In genomic region chr9:71727233-71727632, GRCm38 (mm10) we compare ENCODE assay signal across 19 mouse cellular contexts.
"Had no signal": no experiment of that assay in that cellular context is flagged by ENCODE, and none has a peak within 500 bp of the region (broad histone marks: within the 10 kb centered on the region; RNA-seq: fewer than 3 reads in every experiment).

No protein-coding gene starts in this region.

- H3K4me2 ChIP-seq: intestine, embryonic 15.5 days; limb, embryonic 12.5 days; limb, embryonic 15.5 days; liver, embryonic 13.5 days; lung, embryonic 15.5 days; neural tube, embryonic 12.5 days; neural tube, embryonic 15.5 days had no signal

- H3K27ac ChIP-seq: intestine, embryonic 15.5 days; limb, embryonic 12.5 days; limb, embryonic 15.5 days; liver, embryonic 13.5 days; lung, embryonic 15.5 days; midbrain, embryonic 10.5 days; neural tube, embryonic 12.5 days; neural tube, embryonic 15.5 days; stomach, postnatal 0 days had no signal

- ATAC-seq: intestine, embryonic 15.5 days had no signal

- DNase-seq: kidney, adult 18-20 months; kidney, postnatal 10 days; kidney, postnatal 4 days; left cerebral cortex, postnatal 4 days; liver, embryonic 13.5 days; midbrain, embryonic 14.5 days; right cerebral cortex, adult 18-20 months; right cerebral cortex, postnatal 14 days; right cerebral cortex, postnatal 4 days; thymus, postnatal 25 days had no signal

- H3K9ac ChIP-seq: intestine, embryonic 15.5 days; limb, embryonic 12.5 days; limb, embryonic 15.5 days; liver, embryonic 13.5 days; lung, embryonic 15.5 days; neural tube, embryonic 12.5 days; neural tube, embryonic 15.5 days had no signal

- H3K27me3 ChIP-seq: intestine, embryonic 15.5 days; limb, embryonic 12.5 days; limb, embryonic 15.5 days; liver, embryonic 13.5 days; lung, embryonic 15.5 days; neural tube, embryonic 12.5 days; neural tube, embryonic 15.5 days had no signal

- H3K4me3 ChIP-seq: intestine, embryonic 15.5 days; limb, embryonic 12.5 days; limb, embryonic 15.5 days; liver, embryonic 13.5 days; lung, embryonic 15.5 days; megakaryocyte, embryonic 14.5 days; midbrain, embryonic 10.5 days; neural tube, embryonic 12.5 days; neural tube, embryonic 15.5 days had no signal

- H3K4me1 ChIP-seq: intestine, embryonic 15.5 days; liver, embryonic 13.5 days; megakaryocyte, embryonic 14.5 days; neural tube, embryonic 12.5 days had no signal

- H3K36me3 ChIP-seq: liver, embryonic 13.5 days; midbrain, embryonic 10.5 days; neural tube, embryonic 12.5 days had no signal

- H3K9me3 ChIP-seq: intestine, embryonic 15.5 days; limb, embryonic 12.5 days; limb, embryonic 15.5 days; liver, embryonic 13.5 days; lung, embryonic 15.5 days; megakaryocyte, embryonic 14.5 days; midbrain, embryonic 10.5 days; neural tube, embryonic 12.5 days; neural tube, embryonic 15.5 days had no signal
